Mouse (Mus musculus) T-helper 2 cell (primary cell): Measurements from ENCODE around the gene Eif4e.
"Not testable (repeated sequence)": the region's sequence is repeated elsewhere in the genome, so short reads cannot be mapped to it uniquely, and the experiment has no call there.

Experiments
- in situ Hi-C: fragments of 300-600 bp; cut with MboI, MseI; formaldehyde crosslinking; loops from one replicate; pipeline ENCODE4 v1.15.1; 2025; ENCODE audit warnings: high pct_unique_total_duplicates

The Eif4e gene

DNA sequence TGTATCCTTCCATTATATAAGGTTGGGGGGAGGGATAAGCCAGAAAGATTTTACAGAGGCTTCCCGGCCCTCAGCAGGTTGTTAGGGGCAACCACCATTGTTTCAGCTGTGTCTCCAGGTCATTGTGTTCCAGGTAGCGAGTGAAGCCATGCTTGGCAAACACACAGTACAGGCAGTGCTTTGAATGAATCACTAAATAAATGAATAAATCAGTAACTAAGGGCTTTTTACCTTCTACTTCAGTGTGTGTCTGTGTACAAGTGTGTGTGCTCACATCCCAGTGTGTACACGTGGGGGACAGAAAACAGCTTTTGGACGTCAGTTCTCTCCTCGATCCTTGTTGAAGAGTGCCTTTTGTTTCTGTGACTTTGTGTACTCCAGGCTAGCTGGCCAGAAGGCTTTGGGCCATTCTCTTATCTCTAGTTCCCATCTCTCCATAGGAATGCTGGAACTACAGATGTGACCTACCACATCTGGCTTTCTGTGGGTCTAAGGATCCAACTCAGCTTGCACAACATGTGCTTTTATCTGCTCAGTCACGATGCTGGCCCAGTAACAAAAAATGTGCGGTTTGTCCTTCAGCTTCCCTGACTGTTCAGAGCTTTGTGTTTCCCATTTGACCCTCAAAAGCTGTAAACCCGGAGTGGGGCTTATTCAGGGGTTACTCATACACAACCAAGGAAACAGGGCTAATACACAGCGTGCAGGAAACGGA, 10.2 kb upstream of the Eif4e start:
- in situ Hi-C loops: no loop called here

- in situ Hi-C loops: no loop called here
Observed at GRCm38 (mm10) chr3:138517881-138518280, 8.1 kb upstream of the Eif4e start.

DNA sequence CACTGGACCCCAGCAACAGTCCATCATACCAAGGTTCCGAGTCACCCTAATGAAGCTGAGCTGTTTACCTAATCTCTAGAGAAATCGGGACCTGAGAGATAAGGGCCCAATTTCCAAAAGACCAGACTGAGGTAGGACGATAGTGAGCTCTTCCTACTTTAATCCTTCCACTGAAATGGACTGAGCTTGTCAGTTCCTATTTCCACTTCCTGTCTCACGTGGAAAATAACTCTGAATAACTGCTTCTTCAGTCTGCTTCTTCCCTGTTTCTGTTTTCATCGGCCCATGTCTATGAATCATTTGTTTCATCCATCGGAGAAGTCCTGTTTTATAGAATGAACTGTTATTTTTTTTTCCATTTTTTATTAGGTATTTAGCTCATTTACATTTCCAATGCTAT, 6.8 kb upstream of the Eif4e start:
- in situ Hi-C loops: no loop called here

DNA sequence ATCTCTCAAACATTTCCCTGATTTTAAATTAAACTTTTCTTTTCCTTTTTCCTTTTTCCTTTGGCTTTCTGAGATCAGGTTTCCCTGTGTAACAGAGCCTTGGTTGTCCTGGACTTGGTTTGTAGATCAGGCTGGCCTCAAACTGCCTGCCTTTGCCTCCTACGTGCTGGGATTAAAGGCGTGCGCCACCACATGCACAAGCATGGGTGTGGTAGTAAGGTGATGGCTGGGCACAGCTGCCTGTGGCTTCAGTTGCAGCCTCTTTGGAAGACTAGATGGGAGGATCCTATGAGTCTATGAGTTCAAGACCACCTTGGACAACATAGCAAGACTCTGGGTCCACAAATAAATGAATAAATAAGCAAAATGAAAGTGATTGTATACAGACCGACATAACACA, 2.0 kb upstream of the Eif4e start:
- in situ Hi-C loops: loop anchor here (5.0 kb wide), 1 partner anchor 42 kb away; no protein-coding TSS in a partner anchor

DNA sequence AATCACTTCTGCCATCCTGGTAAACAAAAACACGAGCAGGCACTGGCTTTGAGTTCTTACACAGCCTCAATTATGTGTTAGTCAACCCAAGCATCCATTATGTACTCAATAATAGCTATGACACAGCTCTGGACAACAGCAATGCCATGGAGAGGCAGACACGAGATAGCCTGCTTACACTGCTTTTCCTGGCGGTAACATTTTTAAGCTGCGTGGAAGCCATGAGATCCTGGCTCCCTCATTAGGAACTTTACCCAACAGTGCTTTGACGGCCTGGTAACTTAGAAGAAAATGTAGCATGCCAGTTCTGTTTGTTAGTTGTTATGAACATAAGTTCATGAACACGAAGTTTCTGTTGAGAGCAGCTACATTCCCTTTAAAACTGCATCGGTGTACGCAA, 485 bp upstream of the Eif4e start:
- in situ Hi-C loops: no loop called here

DNA sequence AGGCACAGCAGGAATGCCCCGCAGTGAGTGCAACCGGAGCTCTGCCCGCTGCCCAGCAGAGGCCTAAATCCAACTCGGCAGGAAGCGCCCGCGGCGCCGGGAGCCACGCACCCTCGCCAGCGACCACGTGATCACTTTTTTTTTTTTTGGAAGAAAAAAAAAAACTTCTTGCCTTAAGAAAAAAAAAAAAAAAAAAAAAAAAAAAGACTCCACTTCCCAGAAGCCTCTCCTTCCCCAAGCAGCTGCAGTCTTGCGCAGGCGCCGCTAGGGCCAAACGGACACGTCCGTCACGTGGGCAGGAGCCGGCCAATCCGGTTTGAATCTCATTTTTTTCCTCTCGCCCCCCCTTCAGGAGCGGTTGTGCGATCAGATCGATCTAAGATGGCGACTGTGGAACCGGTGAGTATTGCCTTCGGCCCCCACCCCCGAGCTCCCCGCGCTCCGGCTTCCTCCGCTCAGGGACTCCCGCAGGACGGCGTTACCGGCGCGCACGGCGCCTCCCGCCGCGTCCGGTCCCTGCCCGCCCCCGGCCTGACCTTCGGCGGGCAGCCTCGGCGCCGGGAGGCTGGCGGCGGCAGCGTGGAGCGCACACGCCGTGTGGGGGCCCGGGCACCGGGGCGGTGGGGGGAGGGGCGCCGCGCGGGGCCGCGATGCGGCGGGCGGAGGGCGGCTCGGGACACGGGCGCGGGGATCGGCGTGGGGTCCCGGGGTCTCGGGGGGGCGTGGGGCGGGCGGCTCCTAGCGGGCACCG, 1.1 kb downstream of the Eif4e start:
- in situ Hi-C loops: no loop called here

DNA sequence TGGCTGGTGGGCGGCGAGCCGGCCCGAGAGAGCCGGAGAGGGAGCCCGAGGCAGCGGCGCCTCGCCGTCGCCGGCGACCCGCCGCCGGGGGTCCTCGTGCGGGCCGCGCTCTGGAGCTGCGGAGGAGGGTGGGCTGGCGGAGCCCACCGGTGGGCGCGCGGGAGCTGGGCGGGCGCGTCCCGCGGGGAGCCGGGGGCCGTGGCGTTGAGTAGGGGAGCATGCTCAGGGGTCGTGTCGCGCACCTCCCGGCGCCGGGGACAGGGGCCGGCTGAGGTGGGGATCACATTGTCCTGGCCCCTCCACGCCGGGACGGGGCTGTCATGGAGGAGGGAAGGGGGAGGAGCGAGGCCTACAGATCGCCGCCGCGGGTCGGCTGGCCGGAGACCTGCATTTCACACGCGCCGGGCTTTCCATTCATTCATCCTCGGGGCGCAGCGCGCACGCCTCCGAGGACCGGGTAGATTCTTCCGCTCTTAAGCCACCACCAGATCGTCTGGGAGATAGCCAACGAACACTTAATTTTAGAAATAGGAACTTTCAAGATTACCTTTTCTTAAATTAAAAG, 1.8 kb downstream of the Eif4e start:
- in situ Hi-C loops: no loop called here

DNA sequence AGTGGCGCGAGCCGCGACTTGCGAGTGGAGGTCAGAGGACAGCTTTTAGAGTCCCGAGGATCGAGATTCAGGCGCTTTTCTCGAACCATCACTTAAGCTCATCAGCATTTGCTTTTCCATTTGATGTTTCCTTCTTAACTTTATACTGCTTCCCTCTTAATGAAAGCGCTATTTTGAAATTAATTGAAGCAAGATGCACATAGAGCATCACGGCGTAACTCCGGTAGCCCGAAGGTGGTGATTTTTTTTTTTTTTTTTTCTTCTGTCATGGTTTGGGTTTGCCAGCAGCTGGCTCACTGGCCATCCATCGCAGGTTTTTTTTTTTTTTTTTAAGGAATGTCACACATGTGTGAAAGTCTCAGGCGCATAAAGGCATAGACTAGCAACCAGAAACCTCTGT, 2.3 kb downstream of the Eif4e start:
- in situ Hi-C loops: no loop called here

GRCm38 (mm10) chr3:138530578-138531478, 4.8 kb downstream of the Eif4e start:
- in situ Hi-C loops: no loop called here

- in situ Hi-C loops: no loop called here
Observed at GRCm38 (mm10) chr3:138531479-138532181, 5.7 kb downstream of the Eif4e start.

DNA sequence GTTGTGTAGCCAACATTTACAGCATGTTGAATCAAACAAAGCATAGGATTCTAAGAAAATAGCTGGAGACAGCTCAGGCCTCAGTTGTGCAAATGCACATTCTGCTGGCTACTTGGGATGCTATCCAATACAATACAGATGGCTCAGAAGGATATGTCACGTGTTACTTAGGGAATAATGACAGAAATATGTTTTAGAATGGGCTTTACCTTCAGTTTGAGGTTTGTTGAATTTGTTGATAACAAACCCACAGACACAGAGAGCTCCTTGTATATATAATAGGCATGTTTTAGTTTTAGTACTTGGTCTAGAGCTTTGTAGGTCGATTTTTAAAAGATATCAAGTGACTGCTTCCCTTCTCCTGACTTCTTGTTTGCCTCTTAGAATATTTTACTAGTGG, 6.8 kb downstream of the Eif4e start:
- in situ Hi-C loops: no loop called here

DNA sequence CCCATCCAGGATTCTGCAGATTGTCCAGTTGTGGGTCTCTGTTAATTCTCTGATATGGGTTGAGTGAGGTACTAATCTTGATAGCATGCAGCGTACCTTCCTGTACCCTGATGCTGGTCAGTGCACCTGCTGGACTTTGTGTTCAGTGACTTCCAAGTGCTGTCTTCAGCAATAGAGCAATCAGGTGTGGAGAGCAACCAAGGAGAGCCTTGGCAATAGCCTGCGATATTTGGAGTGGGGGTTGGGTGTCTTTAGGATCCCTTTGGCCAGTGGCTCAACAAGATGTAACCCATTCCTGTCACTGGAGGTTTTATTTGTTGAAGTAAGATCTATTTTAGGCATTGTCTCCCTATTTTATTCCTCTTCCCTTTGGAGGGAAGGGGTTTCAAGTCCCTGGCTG, 10.1 kb downstream of the Eif4e start:
- in situ Hi-C loops: loop anchor here (5.0 kb wide), 1 partner anchor 341 kb away; no protein-coding TSS in a partner anchor

DNA sequence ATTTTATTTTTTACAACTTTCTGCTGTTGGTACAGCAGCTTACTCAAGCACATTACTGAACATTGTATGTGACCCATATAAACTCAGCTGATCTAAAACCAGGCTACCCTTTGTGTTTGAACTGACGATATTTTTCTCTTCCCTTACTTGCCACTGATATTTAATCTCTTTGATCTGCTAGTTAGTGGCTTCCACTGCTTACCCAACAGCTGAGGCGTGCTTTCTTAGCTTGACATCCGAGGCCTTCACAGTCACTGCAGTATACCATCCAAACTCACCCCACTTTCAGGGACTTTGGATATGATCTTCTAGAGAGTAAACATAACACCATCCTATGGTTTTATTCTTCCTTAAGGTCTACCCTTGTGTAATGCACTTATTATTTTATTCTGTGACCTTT, 16.6 kb downstream of the Eif4e start:
- in situ Hi-C loops: no loop called here

DNA sequence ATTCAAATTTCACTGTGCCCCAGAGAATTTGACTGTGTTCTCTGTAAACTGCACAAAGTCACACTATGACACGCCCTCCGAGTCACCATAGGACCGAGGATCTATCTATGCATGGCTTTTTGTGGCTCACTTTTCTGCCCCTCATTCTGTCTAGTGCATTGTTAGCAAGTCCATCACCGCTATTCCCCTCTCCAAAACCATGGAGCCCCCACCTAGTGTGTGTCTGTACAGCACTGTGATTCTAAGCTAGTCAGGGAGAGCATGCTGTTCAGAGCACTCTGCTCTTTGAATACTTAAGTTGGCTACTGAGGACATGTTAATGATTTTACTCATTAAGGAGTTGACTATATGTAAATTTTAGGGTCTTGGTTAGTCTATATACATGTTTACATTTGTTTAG, 18.1 kb downstream of the Eif4e start:
- in situ Hi-C loops: no loop called here

DNA sequence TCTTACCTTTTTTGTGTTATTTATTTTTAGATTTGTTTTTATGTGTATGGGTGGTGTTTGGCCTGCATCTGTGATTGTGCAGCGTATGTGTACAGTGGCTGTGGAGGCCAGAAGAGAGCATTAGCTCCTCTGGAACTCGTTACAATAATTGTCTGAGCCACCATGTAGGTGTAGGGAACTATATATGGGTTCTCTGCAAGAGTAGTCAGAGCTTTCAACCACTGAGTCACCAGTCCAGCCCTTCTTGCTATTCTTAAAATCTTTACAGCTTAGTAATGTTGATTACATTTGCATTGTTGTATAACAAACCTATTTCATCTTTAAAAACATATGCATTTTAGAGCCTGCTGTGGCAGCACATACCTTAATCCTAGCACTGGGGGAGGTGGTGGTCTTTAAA, 20.7 kb downstream of the Eif4e start:
- in situ Hi-C loops: no loop called here

DNA sequence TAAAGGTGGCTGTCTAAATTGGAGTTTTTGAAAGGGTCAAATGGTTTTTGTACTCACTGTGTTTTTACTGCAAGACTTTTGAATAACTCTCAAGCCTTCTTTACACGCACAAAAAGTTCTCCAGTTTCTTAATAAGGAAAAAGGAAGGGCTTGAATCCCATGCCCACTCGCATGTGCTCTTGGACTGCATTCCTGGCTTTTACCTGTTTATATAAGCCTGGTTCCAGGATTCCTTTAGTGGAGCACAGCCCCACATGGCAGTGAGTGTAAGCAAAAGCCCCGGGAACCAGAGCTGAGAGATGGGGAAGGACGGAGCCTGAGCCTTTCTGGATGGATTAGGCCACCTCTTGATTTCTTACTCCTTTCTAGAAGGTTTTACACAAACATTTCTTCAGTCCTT, 23.1 kb downstream of the Eif4e start:
- in situ Hi-C loops: no loop called here

DNA sequence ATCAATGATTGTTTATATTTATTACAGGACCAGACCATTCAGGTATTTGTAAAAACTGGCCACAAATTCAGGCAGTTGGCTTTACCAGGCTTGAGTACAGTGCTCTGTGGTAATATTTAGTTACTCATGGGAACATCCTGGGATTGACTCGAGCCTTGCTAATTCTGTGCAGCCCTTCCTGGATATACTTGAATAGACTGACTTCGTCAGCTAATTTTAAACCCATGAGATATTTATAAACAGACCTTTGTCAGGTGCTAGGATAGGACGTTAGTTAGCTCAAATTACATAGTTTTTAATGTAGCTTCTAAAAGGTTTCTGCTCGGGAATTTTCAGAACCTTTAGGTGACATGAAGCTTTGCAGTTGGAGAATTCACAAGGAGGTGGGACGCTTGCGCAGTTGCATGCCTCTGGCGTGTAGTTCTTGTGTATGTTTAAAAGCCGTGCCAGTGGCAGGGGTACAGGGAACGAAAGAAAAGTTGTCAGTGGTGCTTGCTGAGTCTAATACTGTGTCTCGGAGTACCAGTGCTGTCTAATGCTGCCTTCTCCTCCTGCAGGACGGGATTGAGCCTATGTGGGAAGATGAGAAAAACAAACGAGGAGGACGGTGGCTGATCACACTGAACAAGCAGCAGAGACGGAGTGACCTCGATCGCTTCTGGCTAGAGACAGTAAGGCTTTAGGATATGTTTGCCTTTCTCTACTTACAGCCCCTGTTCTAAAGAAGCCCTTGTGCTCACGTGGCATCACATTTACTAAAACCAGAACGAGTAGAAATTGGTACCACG, 24.6 kb downstream of the Eif4e start:
- in situ Hi-C loops: no loop called here

- in situ Hi-C loops: not testable (repeated sequence)
Observed at GRCm38 (mm10) chr3:138555279-138555678, 29.3 kb downstream of the Eif4e start.

GRCm38 (mm10) chr3:138558529-138558928, 32.5 kb downstream of the Eif4e start:
- in situ Hi-C loops: no loop called here

GRCm38 (mm10) chr3:138560242-138560641, 34.3 kb downstream of the Eif4e start:
- in situ Hi-C loops: no loop called here
